Mouse (Mus musculus): ENCODE data around the gene Traf4.
"Not testable (repeated sequence)": the region's sequence is repeated elsewhere in the genome, so short reads cannot be mapped to it uniquely, and the experiment has no call there.

Gene Traf4

GRCm38 (mm10) chr11:78143520-78143919, 21.9 kb downstream of the Traf4 start:
- DNase-seq (ENCODE audit: low read depth, low spot score), result no peak

GRCm38 (mm10) chr11:78140665-78141064, 24.7 kb downstream of the Traf4 start:
- no peak for DNase-seq (ENCODE audit: low read depth, low spot score)

GRCm38 (mm10) chr11:78138023-78138422, 27.4 kb downstream of the Traf4 start:
- no peak for DNase-seq (ENCODE audit: low read depth, low spot score)

GRCm38 (mm10) chr11:78137584-78137983, 27.8 kb downstream of the Traf4 start:
- peak; percentile 34 for DNase-seq (ENCODE audit: low read depth, low spot score)

GRCm38 (mm10) chr11:78136132-78136531, 29.3 kb downstream of the Traf4 start:
- no peak for DNase-seq (ENCODE audit: low read depth, low spot score)

GRCm38 (mm10) chr11:78135314-78135713, 30.1 kb downstream of the Traf4 start:
- not testable (repeated sequence) for DNase-seq (ENCODE audit: low read depth, low spot score)

- DNase-seq (ENCODE audit: low read depth, low spot score), result no peak
Observed at GRCm38 (mm10) chr11:78134344-78134743, 31.0 kb downstream of the Traf4 start.

GRCm38 (mm10) chr11:78133915-78134314, 31.5 kb downstream of the Traf4 start:
- no peak for DNase-seq (ENCODE audit: low read depth, low spot score)

- DNase-seq (ENCODE audit: low read depth, low spot score), result no peak
Observed at GRCm38 (mm10) chr11:78129458-78129857, 35.9 kb downstream of the Traf4 start.

GRCm38 (mm10) chr11:78126739-78127138, 38.6 kb downstream of the Traf4 start:
- DNase-seq (ENCODE audit: low read depth, low spot score), result no peak

GRCm38 (mm10) chr11:78125691-78126090, 39.7 kb downstream of the Traf4 start:
- no peak for DNase-seq (ENCODE audit: low read depth, low spot score)

GRCm38 (mm10) chr11:78123782-78124181, 41.6 kb downstream of the Traf4 start:
- peak; percentile 61 for DNase-seq (ENCODE audit: low read depth, low spot score)

- no peak for DNase-seq (ENCODE audit: low read depth, low spot score)
Observed at GRCm38 (mm10) chr11:78122815-78123214, 42.6 kb downstream of the Traf4 start.

GRCm38 (mm10) chr11:78121176-78121575, 44.2 kb downstream of the Traf4 start:
- DNase-seq (ENCODE audit: low read depth, low spot score), result no peak

- no peak for DNase-seq (ENCODE audit: low read depth, low spot score)
Observed at GRCm38 (mm10) chr11:78119898-78120297, 45.5 kb downstream of the Traf4 start.

- DNase-seq (ENCODE audit: low read depth, low spot score), result no peak
Observed at GRCm38 (mm10) chr11:78118467-78118866, 46.9 kb downstream of the Traf4 start.

GRCm38 (mm10) chr11:78116146-78116410, 49.3 kb downstream of the Traf4 start:
- DNase-seq (ENCODE audit: low read depth, low spot score), result no peak

- DNase-seq (ENCODE audit: low read depth, low spot score), result peak; percentile 98
Observed at GRCm38 (mm10) chr11:78115367-78116145, 49.8 kb downstream of the Traf4 start.

- DNase-seq (ENCODE audit: low read depth, low spot score), result no peak
Observed at GRCm38 (mm10) chr11:78114676-78115366, 50.6 kb downstream of the Traf4 start.

GRCm38 (mm10) chr11:78113616-78114015, 51.8 kb downstream of the Traf4 start:
- no peak for DNase-seq (ENCODE audit: low read depth, low spot score)
